8 mouse cellular contexts compared by ENCODE assay signal in genomic region chr4:10835252-10836051, GRCm38 (mm10). TPM values are rescaled to one million over a fixed set of nuclear protein-coding genes. Genes with fewer than 3 reads are reported as not detected.
DNase-seq lines count a peak whose midpoint lies in the region; ATAC-seq lines count a peak whose summit lies in the region.

No protein-coding gene starts in this region.

- no peak overlapping the region for H3K4me2 ChIP-seq in midbrain, embryonic 14.5 days (ENCODE audit: low read length)

- no peaks in the 10 kb centered on the region for H3K27me3 ChIP-seq in midbrain, embryonic 14.5 days (ENCODE audit: control insufficient read depth, insufficient read depth, low read length)

- no peak overlapping the region for H3K9ac ChIP-seq in midbrain, embryonic 14.5 days (replicated peaks; ENCODE audit: low read length)

- no peak overlapping the region for H3K27ac ChIP-seq in midbrain, embryonic 14.5 days (replicated peaks; ENCODE audit: low read depth, low read length)

- 80% methylated on average over 6 of the region's 6 CpGs for WGBS in midbrain, embryonic 14.5 days

- H3K36me3 ChIP-seq in midbrain, embryonic 14.5 days (ENCODE audit: control insufficient read depth, insufficient read depth, low read length), result no peaks in the 10 kb centered on the region

- no peaks in the 10 kb centered on the region for H3K9me3 ChIP-seq in midbrain, embryonic 14.5 days (ENCODE audit: control insufficient read depth, low read length)

- no peak overlapping the region for H3K4me3 ChIP-seq in midbrain, embryonic 14.5 days (replicated peaks; ENCODE audit: low read depth, low read length)

- DNase-seq in cerebellum, adult 11 months, result peak; percentile 10
- no peak for DNase-seq in cerebellum, adult 9-11 months
- peak; percentile 11 for DNase-seq in ovary, postnatal 14 days (ENCODE audit: low spot score)
- no peak for DNase-seq in ovary, adult 18-20 months (ENCODE audit: low spot score)
- DNase-seq in kidney, postnatal 4 days, result peak; percentile 49 to 50
- DNase-seq in midbrain, embryonic 14.5 days, result peak; percentile 68
- DNase-seq in spleen, postnatal 4 days (ENCODE audit: low spot score in 2 of 2), result no peak

- 0 out of 2 replicates have a peak, but pooled peaks have one; percentile 50 for ATAC-seq in common myeloid progenitor, adult 5-6 weeks (replicated peaks; ENCODE audit: low read depth, poor library complexity, severe bottlenecking)
- peak; percentile 39; the same call in 1 of the 2 replicates for ATAC-seq in midbrain, embryonic 14.5 days (ENCODE audit: low FRiP score, low TSS enrichment)

- no peaks in the 10 kb centered on the region for H3K4me1 ChIP-seq in midbrain, embryonic 14.5 days (ENCODE audit: control insufficient read depth, insufficient read depth, low read length)

RNA-seq across cellular contexts. Expression of gene 2610301B20Rik, which starts 38.8 kb away (rescaled TPM):
- total RNA-seq in common myeloid progenitor, adult 5-6 weeks (2017), result 8.1 and 14.0 TPM in 2 replicates
- polyA plus RNA-seq in midbrain, embryonic 14.5 days (2014; fragmentation: Nextera tagmentation; extraction: Ambion mirVana), result 48.2 and 53.4 TPM in 2 replicates

Comparison
In these comparisons a context has a peak if more than half of its experiments do, and no peak if none do; other contexts are left out.
1. DNase-seq: peak in cerebellum, adult 11 months (single experiment), ovary, postnatal 14 days (single experiment), kidney, postnatal 4 days (2 of 2) and midbrain, embryonic 14.5 days (single experiment); none in cerebellum, adult 9-11 months (single experiment), ovary, adult 18-20 months (single experiment) and spleen, postnatal 4 days (0 of 2).